In genomic region chr17:35285431-35285830, GRCm38 (mm10) we compare ENCODE assay signal across 20 mouse cellular contexts. TPM values are rescaled to one million over a fixed set of nuclear protein-coding genes. Genes with fewer than 3 reads are reported as not detected.
"Had no signal": no experiment of that assay in that cellular context is flagged by ENCODE, and none has a peak within 500 bp of the region (broad histone marks: within the 10 kb centered on the region; RNA-seq: fewer than 3 reads in every experiment).

No protein-coding gene starts in this region.

- H3K9me3 ChIP-seq: lung, embryonic 15.5 days; megakaryocyte, embryonic 14.5 days; midbrain, embryonic 13.5 days; midbrain, embryonic 15.5 days; neural tube, embryonic 12.5 days; stomach, embryonic 15.5 days had no signal

- H3K4me2 ChIP-seq: lung, embryonic 15.5 days; midbrain, embryonic 11.5 days; midbrain, embryonic 13.5 days; midbrain, embryonic 15.5 days; neural tube, embryonic 12.5 days; stomach, embryonic 15.5 days had no signal

- H3K9ac ChIP-seq: lung, embryonic 15.5 days; midbrain, embryonic 13.5 days; midbrain, embryonic 15.5 days; neural tube, embryonic 12.5 days; stomach, embryonic 15.5 days had no signal

- DNase-seq: lung, adult 2 months; lung, postnatal 14 days; lung, postnatal 36 days; right cerebral cortex, postnatal 14 days; thymus, adult 2 months; thymus, postnatal 25 days; thymus, postnatal 4 days had no signal

- H3K36me3 ChIP-seq: lung, embryonic 15.5 days; midbrain, embryonic 13.5 days; midbrain, embryonic 15.5 days; neural tube, embryonic 12.5 days; stomach, embryonic 15.5 days had no signal

- H3K4me3 ChIP-seq: lung, embryonic 15.5 days; megakaryocyte, embryonic 14.5 days; midbrain, embryonic 13.5 days; midbrain, embryonic 15.5 days; neural tube, embryonic 12.5 days; stomach, embryonic 15.5 days had no signal

- H3K4me1 ChIP-seq: lung, embryonic 15.5 days; megakaryocyte, embryonic 14.5 days; midbrain, embryonic 13.5 days; midbrain, embryonic 15.5 days; neural tube, embryonic 12.5 days; stomach, embryonic 15.5 days had no signal

- H3K27ac ChIP-seq: lung, embryonic 15.5 days; macrophage; midbrain, embryonic 13.5 days; midbrain, embryonic 15.5 days; neural tube, embryonic 12.5 days; stomach, embryonic 15.5 days; stomach, postnatal 0 days had no signal

- H3K27me3 ChIP-seq: lung, embryonic 15.5 days; midbrain, embryonic 13.5 days; midbrain, embryonic 15.5 days; neural tube, embryonic 12.5 days; stomach, embryonic 15.5 days had no signal

- ATAC-seq: lung, postnatal 0 days; midbrain, embryonic 13.5 days; midbrain, embryonic 15.5 days had no signal

RNA-seq across cellular contexts. Expression of gene H2-Q1, which starts 34.8 kb away (rescaled TPM):
- polyA plus RNA-seq: macrophage; midbrain, embryonic 11.5 days; neural tube, embryonic 14.5 days; spleen, adult 2 months; stomach, postnatal 0 days; testis, adult 2 months had no signal
